Mouse (Mus musculus) adipose tissue, adult 10 weeks (tissue): ENCODE measurements around the gene Cradd. TPM values are rescaled to one million over a fixed set of nuclear protein-coding genes. Genes with fewer than 3 reads are reported as not detected.

ENCODE experiments used
- polyA plus RNA-seq: library from polyadenylated mRNA; stranded (reverse); fragments of 350-450 nt; fragmentation: Illumina TruSeq; extraction: RNeasy Lipid Tissue Mini Kit (QIAGEN cat#74804); gene quantifications from one replicate; pipeline ENCODE4 v1.2.3, GENCODE M21; 2014; ENCODE audit warnings: low read depth, low replicate concordance

The Cradd gene
- 14.0 TPM for polyA plus RNA-seq

GRCm38 (mm10) chr10:95323393-95324277, at the start of gene Cradd:
Gene Cradd (minus strand): TSS chr10:95324133.

Other genes with a start within 250 kb of the Cradd start
- 14.5 TPM for gene Socs2, start 93.0 kb upstream of the Cradd start, polyA plus RNA-seq
- gene Mrpl42, start 177.8 kb upstream of the Cradd start, polyA plus RNA-seq: 111 TPM
- gene Ube2n, start 191.0 kb upstream of the Cradd start, polyA plus RNA-seq: 118 TPM
- 121 TPM for gene Nudt4, start 240.0 kb upstream of the Cradd start, polyA plus RNA-seq